Mouse (Mus musculus) spleen, postnatal 4 days (tissue): Measurements from ENCODE around the gene Sdr39u1.

Source experiments
- DNase-seq, 2 experiments: peaks; one replicate each; pipeline ENCODE4 v3.0.0; 2022; ENCODE audit warnings: low spot score in 2 of 2

Sdr39u1 gene

DNA sequence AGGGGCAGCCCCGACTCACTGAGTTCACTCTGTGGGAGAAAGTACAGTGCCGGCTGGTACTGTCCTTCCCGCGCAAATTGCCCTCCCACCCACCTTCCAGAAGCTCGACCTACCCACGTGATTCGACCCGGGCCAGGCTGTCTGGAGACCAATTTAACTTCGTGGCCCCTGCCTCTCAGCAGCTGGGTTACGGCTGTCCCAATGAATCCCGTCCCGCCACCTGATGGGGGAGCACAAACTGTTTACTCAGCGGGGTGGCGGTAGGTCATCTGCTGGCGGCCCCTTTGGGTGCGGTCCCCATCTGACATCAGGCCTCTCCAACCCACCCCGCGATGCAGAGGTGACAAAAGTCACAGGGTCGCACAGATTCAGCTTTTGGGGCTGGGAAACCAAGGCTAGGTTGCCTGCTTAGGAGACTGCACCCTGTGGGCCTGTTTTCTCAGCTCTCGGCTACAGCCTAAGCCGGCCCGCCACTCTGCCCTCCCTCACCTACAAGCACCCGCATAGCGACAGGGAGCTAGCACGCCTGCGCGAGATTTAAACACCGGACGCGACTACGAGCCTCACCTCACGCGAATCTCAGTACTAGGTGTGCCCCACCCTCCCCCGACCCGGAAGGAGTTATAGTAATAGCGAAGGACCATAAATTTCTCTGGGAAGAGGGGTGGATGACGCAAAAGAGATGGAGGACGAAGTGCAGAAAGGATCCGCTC lies at the start of gene Sdr39u1:
TSS of gene Sdr39u1 (minus strand) at position 593 of the 713 bp plus-strand sequence.
- peak; percentile 80 to 89 for DNase-seq

DNA sequence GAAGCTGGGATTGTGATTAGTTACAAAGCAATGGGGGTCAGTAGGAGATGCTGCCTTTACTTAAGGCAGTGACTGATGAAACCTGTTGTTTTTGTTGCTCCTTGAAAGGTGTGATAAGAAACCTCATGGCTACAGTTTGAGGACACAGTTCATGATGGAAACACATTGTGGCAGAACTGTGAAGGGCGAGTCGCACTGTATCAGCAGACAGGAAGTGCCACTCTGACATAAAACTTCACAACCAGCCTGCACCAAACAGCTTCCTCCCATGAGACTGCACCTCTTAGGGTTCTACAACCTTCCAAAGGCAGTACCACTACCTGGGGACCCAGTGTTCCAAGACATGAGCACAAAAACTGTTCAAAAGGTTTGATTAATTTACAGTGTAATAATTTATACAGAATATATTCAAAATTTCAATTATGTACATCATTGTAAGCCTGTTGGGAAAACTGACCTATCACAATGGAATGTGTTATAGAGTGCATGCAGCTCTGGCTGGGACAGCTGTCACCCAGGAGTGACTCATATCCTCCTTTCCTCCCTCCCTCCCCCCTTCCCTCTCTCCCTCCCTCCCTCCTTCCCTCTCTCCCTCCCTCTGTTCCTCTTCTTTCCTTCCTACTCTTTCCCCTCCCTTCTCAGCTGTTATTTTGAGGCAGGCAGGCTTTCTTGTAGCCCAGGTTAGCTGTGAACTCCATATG lies 46.3 kb upstream of the Sdr39u1 start:
- peak in 1 of 2 experiments; percentile 41 for DNase-seq

DNA sequence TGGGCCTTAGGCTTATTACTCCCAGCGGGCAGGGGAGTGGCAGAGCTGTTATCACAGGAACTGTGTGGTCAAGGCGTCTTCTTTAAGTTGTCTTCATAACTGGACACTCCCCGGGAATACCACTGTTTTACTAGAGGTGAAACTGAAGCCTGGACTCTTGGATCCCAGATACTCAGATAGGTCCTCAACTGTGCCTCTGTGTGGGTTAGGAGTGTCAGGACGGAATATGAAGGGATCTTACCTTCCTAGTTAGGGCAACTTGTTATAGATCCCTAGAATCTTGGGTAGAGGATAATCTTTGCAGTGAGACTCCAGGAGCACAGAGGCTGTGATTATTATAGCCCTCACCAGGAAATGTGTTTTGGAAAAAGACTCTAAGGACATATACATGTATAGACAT lies 44.5 kb upstream of the Sdr39u1 start, which contains the start of gene Cma1:
TSS of gene Cma1 (minus strand) at position 101 of the 400 bp plus-strand sequence.
- peak in 1 of 2 experiments; percentile 18 for DNase-seq

DNA sequence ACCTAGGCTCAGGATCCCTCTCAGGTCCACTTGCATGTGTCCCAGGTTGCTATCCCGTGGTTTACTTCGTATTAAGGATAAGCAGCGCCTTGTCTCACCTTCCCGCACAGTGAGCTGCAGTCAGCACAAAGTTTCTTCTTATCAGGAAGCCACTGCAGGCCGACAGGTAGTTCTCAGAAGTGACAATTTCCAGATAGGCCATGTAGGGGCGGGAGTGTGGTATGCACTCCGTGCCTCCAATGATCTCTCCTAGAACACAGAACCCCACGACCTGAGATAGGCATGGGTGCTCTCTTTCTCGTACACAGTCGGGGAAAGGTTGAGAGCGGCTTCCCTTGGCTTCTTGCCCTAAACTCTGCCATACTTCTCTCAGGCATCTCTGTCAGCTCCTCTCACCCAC lies 43.5 kb upstream of the Sdr39u1 start:
- DNase-seq, result no peak

DNA sequence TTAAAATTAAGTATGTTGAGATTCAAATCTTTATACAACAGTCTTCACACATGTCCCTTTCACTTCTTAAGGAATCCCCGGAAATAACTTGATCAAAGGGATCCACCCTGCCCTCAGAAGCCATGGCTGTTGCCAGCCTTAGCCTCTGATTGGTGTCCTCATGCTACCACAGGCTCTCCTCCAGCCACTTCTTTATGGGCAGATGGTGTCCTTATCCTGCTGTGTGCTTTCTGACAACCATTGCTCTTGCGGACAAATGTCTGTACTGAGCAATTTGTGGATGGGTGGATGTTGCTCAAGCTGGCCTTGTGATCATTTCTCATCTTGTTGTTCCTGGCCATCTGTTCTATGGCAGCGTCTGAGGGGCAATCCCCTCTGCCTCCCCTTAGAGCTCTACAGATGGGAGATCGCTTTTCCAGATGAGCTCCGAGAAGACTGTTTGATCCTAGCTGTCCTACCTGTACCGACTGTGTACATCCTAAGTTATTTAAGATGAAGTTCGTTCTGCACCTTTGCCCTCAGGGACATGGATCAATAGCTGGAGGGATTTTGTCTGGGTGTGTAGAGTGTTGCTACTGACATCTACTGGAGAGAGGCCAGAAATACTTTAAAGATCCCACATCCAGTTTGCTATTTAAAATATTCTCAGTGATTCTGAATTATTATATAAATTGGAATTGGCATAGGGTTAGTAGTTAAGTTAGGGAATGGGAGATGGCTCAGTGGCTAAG lies 40.1 kb upstream of the Sdr39u1 start:
- DNase-seq, result no peak

DNA sequence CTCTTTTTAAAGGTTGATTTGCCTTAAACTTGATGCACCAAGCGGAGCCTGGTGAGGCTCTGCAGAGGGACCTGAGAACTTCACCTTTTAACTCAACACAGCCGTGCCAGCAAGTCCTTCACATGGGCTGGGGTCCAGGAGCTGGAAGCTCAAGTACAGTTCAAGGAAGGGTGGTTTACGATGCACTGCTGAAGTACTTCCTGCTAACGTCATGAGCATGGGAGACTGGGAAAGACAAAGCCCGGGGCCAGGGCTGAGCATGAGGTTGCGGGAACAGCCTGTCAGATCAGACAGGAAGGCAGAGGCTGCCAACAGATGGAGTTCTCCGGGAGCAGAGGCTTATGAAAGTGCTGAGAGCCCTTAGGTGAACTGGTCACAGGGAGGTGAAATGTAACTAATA lies 33.5 kb upstream of the Sdr39u1 start:
- DNase-seq, result peak in 1 of 2 experiments; percentile 59

DNA sequence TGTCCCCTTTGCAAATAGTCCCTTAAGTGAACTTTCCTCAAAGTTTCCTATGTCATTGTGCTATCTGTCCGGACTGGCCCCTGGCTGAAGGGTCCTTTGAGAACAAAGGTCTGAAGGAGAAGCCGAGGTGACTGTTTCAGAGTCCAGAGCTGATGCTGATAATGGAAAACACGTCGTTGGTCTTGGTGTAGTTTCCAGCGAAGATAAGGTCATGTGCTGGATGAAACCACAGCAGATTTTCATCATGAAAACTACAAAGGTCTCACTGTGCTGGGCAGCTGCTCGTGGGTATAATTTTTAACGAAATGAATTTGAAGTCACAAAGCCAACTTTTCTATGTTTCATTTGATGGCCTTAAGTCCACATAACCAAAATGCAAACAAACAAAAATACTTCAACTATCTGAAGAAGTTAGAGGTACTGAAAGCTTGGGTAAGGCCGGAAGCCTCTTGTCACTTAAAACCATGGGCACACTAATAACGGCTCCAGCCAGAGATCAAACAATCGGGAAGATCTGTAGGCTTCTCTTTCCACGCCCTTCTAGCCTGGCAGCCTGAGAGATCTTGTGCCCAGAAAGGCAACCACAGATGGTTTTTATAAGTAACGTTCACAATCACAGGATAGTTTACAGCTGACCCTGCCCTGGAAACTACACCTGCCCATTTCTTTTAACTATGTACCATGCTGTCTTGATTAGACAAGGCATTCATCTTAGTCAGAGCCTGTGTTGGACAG lies 29.3 kb upstream of the Sdr39u1 start:
- peak in 1 of 2 experiments; percentile 53 for DNase-seq

DNA sequence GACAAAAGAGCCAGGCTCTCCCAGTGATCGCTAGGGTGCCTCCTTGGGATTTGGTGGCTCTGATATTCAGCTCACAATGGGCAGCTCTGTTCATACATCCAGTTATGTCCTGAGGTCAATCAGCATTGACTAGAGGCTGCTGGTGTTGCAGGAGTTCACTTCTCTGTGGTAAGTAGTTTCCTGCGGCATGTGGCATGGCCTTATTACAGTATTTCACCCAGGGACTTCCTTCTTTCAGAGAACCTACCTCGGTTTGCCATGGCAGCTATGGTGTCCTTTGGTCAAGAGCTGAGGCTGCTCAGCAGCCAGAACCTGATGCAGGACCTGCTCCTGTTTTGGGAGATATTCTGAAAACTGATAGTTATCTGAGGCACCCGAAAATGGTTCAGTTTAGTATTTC lies 26.8 kb upstream of the Sdr39u1 start:
- DNase-seq, result peak in 1 of 2 experiments; percentile 57

DNA sequence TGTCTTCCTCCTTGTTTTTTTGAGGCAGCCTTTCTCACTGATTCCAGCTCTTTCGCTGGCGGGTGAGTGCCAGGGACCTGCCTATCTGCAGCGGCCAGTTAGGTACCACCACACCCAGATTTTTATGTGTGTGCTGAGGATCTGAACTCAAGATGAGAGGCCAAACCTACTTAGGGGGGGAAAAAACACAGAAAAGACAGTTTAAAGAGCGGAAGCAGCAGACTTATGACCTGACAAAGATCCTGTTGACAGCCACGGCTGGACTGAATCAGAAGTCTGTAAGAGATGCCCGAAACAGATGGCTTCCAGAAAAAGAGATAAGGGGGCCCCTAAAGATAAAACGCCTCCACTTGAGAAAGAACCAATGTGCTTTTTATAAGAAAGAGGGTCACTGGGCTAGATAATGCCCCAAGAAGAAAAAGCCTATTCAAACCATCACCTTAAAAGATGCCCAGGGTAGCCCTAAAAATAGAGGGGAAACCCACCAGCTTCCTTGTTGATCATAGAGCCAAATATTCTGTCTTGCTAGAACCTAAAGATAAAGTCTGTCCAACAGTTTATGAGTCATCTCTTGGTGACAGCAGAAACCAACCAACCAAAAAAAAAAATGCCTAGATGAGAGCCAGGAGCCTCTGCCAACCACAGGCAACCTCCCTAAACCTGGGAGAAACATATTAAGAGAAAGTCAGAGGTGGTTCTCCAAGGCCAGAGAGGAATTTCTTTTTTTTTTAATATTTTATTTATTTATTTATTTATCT lies 22.6 kb upstream of the Sdr39u1 start:
- DNase-seq, result peak; percentile 51 to 64

DNA sequence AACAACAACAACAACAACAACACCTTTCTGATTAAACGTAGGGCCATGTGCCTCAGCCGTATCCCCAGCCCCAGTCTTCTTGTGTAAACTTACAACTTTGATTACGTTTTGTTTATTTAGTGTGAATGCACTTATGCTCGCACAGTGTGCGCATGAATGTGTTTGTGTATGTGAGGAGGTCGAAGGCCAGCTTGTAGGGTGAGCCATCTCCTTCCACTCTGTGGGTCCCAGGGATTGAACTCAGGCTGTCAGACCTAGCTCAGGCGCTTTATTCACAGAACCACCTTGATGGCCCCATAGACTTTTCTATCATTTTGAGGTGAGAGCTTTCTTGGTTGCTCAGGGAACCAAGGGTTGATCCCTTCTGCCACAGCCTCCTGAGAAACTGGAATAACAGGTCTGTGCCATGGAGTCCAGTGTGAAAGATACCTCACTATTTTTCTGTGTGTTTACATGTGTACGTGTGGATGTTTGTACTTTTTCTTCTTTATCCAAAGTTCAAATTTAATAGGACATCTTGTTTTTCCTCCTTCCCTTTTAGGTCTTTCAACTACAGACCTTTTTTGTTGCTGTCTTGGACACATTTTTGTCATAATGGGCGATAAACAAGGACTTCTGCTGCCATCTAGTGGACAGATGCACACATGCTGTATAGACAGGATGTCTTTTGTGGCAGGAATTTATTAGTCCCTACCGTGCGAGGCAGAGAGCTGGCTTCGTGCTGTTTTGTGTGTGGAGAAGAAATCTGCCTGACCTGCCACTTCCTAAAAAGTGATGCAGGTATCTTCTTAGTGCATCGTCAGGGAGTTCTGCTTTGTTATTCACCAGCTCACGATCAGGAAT lies 18.4 kb upstream of the Sdr39u1 start:
- peak; percentile 67 to 79 for DNase-seq

DNA sequence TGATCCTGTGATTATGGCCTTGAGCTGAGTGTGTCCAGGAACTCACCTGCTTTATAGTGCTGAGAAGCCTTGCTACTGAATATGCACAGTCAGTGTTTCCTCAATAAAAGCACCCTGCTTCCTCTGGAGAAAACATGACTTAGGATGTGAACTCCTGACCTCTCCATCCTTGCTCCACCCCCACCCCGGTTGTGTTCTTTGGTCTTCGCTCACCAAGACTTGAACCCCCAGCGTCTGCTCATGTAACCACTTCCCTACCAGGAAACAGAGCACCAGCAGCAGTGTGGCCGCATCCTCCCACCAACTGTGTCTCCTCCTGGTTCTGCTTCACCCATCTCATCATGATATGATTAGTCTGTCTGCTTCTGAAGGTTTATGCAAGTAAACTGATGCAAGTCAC lies 13.3 kb upstream of the Sdr39u1 start:
- DNase-seq, result no peak

DNA sequence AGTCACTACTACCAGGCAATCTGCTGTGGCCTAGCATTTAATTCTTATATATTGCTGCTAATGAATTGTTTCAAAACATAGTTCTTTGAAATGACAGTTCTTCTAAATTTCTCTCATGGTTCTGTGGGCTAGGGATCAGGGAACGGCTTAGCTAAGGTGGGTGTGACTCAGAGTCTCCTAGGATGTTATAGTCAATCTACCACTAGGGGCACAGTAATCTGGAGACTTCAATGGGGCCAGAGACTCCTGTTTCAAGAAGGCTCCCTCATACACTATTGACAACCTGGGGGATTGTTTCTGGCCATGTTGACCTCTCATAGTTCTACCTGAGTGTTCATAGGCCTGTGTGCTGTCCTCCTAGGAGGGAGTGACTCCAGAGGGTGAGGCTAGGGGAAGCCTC lies 5.4 kb upstream of the Sdr39u1 start:
- DNase-seq, result no peak

DNA sequence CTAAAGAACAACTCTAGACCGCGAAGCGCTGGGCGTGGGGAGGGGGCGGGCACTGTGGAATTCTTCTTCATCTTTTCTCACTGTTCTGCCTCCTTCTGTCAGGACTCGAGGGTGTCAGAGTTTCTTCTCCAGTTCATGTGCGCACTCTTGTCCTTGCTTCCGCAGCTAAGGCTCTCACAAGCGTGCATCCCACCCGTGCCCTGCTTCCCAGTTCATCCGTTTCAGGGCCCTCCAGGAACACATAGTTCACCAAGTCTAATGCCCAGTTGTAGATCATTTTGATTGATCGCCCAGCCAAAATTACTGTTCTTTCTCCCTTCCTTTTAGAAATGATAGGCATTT lies 292 bp upstream of the Sdr39u1 start:
- no peak for DNase-seq

DNA sequence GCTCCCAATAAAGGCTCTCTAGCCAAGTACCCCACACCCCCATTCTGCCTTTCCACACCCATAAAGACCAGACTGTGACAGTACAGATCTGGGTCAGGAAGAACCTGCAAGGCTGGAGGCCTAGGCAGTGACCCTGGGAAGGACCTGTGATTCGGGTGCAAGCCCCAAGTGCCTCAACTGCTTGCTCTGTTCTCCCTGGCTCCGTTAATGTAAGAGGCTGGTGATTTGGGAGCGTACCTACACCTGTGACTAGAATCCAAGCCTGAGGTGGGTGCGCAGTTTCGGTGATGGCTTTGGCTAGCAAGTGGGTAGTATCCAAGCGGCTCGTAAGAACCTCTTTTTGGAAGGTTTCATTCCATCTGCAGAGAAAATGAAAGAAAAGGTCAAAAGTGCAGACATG lies 1.1 kb downstream of the Sdr39u1 start:
- no peak for DNase-seq

DNA sequence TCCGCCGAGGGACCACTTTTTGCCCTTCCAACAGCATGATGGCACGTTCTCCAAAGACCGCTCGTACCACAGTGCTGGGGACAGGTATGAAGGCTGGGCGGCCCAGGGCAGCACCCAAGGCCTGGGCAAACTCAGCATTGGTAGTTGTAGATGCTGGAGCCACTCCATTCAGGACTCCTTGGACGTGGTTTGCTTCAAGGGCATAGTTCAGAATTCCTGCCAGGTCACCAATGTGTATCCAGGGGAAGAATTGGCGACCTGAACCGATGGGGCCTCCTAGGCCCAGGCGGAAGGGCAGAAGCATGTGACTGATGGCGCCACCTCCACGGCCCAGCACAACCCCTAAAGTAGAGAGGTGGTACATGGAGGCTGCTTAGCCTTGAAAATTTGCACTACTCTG lies 2.4 kb downstream of the Sdr39u1 start:
- no peak for DNase-seq

DNA sequence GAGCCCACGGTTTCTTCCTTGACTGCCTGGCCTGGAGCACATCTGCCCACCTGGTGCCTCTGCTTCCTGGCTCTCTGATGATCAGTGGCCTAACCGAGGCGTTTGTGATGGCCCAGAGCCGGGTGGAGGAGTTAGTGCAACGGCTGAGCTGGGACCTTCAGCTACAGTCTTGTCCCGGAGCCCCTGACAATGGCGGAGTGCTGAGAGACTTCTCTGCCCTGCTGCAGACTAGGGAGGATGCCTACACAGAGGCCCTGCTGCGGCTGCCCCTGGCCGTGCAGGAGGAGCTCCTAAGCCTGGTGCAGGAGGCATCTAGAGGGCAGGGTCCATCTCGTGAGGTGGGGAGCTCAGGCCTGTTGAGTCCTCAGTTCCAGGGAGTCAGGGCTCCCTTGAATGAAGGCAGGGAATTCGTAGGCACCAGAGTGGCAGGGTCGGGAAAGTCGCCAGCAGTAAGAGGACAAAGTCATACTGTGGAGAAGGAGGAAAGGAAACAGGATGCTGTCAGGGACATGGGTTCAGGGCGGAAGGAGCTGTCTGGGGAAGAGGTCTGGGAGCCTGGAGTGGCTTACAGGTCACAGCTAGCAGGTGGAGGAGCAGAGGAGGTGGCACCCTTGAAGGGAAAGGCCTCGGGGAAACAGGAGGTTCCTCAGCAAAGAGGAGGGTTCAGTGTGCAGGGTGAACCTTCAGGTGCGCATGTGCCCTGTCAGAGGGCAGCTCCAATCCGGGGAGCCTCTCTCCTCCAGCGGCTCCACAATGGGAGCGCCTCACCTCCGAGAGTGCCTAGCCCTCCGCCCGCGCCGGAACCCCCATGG lies 13.3 kb downstream of the Sdr39u1 start:
- no peak for DNase-seq

DNA sequence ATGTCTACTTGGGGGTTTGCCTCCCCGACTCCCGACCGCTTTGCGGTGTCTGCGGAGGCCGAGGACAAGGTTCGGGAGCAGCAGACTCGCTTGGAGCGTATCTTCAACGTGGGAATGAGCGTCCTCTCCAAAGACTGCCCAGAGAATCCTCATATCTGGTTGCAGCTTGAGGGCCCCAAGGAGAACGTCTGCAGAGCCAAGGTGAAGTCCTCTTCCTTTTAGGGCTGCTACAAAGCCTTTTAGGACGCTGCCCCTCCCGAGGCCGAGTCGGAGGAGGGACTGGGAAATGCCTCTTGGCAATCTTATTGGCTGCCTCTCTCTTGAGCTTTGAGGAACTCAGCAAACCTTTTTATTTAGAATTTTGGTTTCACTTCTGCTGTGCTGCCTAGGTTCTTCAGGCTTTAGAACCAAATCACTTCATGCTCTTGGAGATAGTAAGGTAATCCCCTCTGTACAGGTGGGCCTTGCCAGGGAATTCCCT lies 14.3 kb downstream of the Sdr39u1 start:
- DNase-seq, result peak; percentile 66 to 79

DNA sequence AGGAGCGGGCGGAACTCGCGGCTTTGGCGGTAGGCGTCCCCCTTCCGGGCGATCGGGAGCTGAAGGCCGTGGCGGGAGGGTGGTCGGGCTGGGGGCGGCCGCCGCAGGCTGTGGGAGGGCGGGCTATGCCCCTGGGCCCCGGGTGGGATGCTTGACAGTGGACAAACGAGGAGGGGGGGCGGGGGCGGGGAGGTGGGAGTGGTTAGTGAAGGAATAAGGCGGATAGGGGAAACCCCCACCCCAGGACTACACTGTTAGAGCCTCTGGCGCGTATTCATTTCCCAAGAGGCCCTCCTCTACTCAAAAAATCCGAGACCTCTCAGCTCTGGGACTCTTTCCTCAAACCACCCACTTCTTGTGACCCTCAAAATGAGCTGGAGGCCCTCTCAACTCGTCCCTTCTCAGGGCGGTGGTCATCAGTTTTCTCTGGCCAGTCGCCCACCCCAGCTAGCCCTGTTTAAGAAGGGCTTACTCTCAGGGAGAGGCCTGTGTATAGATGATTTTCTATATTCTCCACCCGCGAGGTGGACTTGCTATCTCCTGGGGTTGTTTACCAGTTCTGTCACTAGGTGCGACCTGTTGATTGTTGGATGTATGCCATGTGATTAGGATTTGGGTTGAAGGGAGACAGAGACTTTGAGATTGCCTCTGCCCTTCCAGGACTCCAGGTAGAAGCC lies 14.8 kb downstream of the Sdr39u1 start:
- peak in 1 of 2 experiments; percentile 70 for DNase-seq

DNA sequence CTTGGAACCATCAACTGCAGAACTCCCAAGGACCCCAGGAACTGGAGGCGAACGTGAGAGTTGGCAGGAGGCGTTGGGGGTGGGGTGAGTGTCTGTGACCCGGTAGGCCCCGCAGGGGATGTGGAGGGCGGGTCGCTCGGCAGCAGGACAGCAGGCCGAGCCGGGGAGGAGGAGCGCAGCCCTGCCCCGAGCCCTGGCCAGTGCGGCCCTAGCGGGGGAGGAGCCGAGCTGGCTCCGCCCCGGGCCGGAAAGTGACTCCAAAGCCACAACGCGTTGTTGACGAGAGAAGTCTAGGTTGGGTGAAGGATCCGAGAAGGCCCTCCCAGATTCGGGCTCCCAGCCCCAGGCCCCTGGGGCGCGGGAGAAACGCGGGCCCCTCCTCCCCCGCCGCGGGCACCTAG lies 15.4 kb downstream of the Sdr39u1 start, which contains the start of gene Khnyn:
TSS of gene Khnyn (plus strand) at position 235 of the 401 bp plus-strand sequence.
- peak; percentile 86 to 92 for DNase-seq
